ENCODE assay signal across 23 mouse cellular contexts in genomic region chr12:13085951-13086350, GRCm38 (mm10).
A peak's percentile ranks its signal among the peaks of the same experiment; 100 is the strongest.
DNase-seq lines count a peak whose midpoint lies in the region; ATAC-seq lines count a peak whose summit lies in the region.
"Had no signal": no experiment of that assay in that cellular context is flagged by ENCODE, and none has a peak within 500 bp of the region (broad histone marks: within the 10 kb centered on the region; RNA-seq: fewer than 3 reads in every experiment).

No protein-coding gene starts in this region.

- no peak overlapping the region for H3K4me2 ChIP-seq in kidney, embryonic 14.5 days (replicated peaks; ENCODE audit: low read depth, low read length)
- H3K4me2 ChIP-seq: heart, embryonic 13.5 days; midbrain, embryonic 12.5 days had no signal

- H3K4me1 ChIP-seq in kidney, embryonic 14.5 days (ENCODE audit: control insufficient read depth, insufficient read depth, low read length) = peaks cover 10% of the 10 kb centered on the region; the same call in 1 of the 2 replicates

- ATAC-seq in kidney, embryonic 14.5 days (ENCODE audit: low FRiP score, low TSS enrichment) = 0 out of 2 replicates have a peak, but pooled peaks have one; percentile 11
- ATAC-seq: forebrain, postnatal 0 days; hindbrain, embryonic 16.5 days; intestine, embryonic 16.5 days; Patski had no signal

- DNase-seq in kidney, postnatal 36 days = no peak
- DNase-seq in embryo, embryonic 10 days (ENCODE audit: low spot score) = peak; percentile 79
- DNase-seq in embryo, embryonic 9.5 days (ENCODE audit: extremely low spot score) = peak; percentile 79
- DNase-seq in mesoderm, embryonic 11.5 days (ENCODE audit: low read depth, low spot score) = peak; percentile 72
- DNase-seq in natural killer cell, adult 2 months (ENCODE audit: low spot score in 2 of 2) = no peak
- no peak for DNase-seq in frontal cortex, postnatal 36 days (ENCODE audit: low spot score in 2 of 2)
- DNase-seq: adrenal gland, adult 2 months; cerebellum, adult 11 months; cerebellum, postnatal 10 days; forebrain, postnatal 0 days; gastrocnemius, postnatal 36 days; heart, adult 2 months; layer of hippocampus, adult 9-11 months; liver; thymus, adult 18-20 months; thymus, postnatal 4 days had no signal

- H3K36me3 ChIP-seq in kidney, embryonic 14.5 days (ENCODE audit: control insufficient read depth, insufficient read depth, low read length) = no peaks in the 10 kb centered on the region
- H3K36me3 ChIP-seq: heart, embryonic 13.5 days; midbrain, embryonic 12.5 days had no signal

- H3K9ac ChIP-seq in kidney, embryonic 14.5 days (ENCODE audit: low read depth, low read length) = no peak overlapping the region
- H3K9ac ChIP-seq: forebrain, postnatal 0 days; heart, embryonic 13.5 days; midbrain, embryonic 12.5 days had no signal

- no peaks in the 10 kb centered on the region for H3K9me3 ChIP-seq in kidney, embryonic 14.5 days (ENCODE audit: control insufficient read depth, low read length)
- H3K9me3 ChIP-seq: heart, embryonic 13.5 days; midbrain, embryonic 12.5 days had no signal

- WGBS in kidney, embryonic 14.5 days = 19% methylated on average over 9 of the region's 9 CpGs

- no peaks in the 10 kb centered on the region for H3K27me3 ChIP-seq in kidney, embryonic 14.5 days (ENCODE audit: control insufficient read depth, insufficient read depth, low read length)
- H3K27me3 ChIP-seq: midbrain, embryonic 12.5 days; Patski had no signal

- no peak overlapping the region for H3K27ac ChIP-seq in kidney, embryonic 14.5 days (ENCODE audit: low read depth, low read length)
- H3K27ac ChIP-seq: heart, adult 2 months; heart, embryonic 13.5 days; macrophage; midbrain, embryonic 12.5 days had no signal

- no peak overlapping the region for H3K4me3 ChIP-seq in kidney, embryonic 14.5 days (ENCODE audit: low read length)
- H3K4me3 ChIP-seq: heart, adult 2 months; heart, embryonic 13.5 days; midbrain, embryonic 12.5 days had no signal

Comparison
In these comparisons a context has a peak if more than half of its experiments do, and no peak if none do; other contexts are left out.
1. DNase-seq: peak in embryo, embryonic 10 days (single experiment), embryo, embryonic 9.5 days (single experiment) and mesoderm, embryonic 11.5 days (single experiment); none in kidney, postnatal 36 days (0 of 2), natural killer cell, adult 2 months (0 of 2) and frontal cortex, postnatal 36 days (0 of 2).